Mouse (Mus musculus): Measurements from ENCODE around the gene Pcbp4. TPM values are rescaled to one million over a fixed set of nuclear protein-coding genes. Genes with fewer than 3 reads are reported as not detected.
"Not testable (repeated sequence)": the region's sequence is repeated elsewhere in the genome, so short reads cannot be mapped to it uniquely, and the experiment has no call there.

Gene Pcbp4
- polyA plus RNA-seq, 1 experiment = 33.5 TPM

GRCm38 (mm10) chr9:106485076-106485475, 32.0 kb downstream of the Pcbp4 start:
- TF ChIP-seq GATA1 (IDR thresholded peaks at IDR 0.05; ENCODE audit: borderline replicate concordance, low read length) = no peak
- TF ChIP-seq FLI1 (IDR thresholded peaks at IDR 0.05; ENCODE audit: low read length) = no peak
- H3K4me1 ChIP-seq = peaks cover 14% of the 10 kb centered on the region
- H3K9me3 ChIP-seq = no peaks in the 10 kb centered on the region
- H3K27me3 ChIP-seq (replicated peaks) = no peaks in the 10 kb centered on the region
- H3K36me3 ChIP-seq (replicated peaks; ENCODE audit: low read length) = peaks cover 64% of the 10 kb centered on the region
- no peak overlapping the region for H3K4me3 ChIP-seq (replicated peaks)

GRCm38 (mm10) chr9:106487602-106488001, 34.5 kb downstream of the Pcbp4 start:
- H3K36me3 ChIP-seq (replicated peaks; ENCODE audit: low read length) = peaks cover 46% of the 10 kb centered on the region
- not testable (repeated sequence) for H3K4me3 ChIP-seq (replicated peaks); H3K4me1 ChIP-seq; H3K9me3 ChIP-seq; H3K27me3 ChIP-seq (replicated peaks)

- H3K36me3 ChIP-seq (replicated peaks; ENCODE audit: low read length) = no peaks in the 10 kb centered on the region
Measured at GRCm38 (mm10) chr9:106499667-106500066, 46.6 kb downstream of the Pcbp4 start, which contains the start of gene Iqcf1. Gene Iqcf1 (plus strand): TSS chr9:106499967.

GRCm38 (mm10) chr9:106501846-106502245, 48.8 kb downstream of the Pcbp4 start:
- H3K9me3 ChIP-seq = peaks cover 5% of the 10 kb centered on the region
- H3K36me3 ChIP-seq (replicated peaks; ENCODE audit: low read length) = no peaks in the 10 kb centered on the region
- H3K4me1 ChIP-seq = no peaks in the 10 kb centered on the region
- peak overlapping the region; percentile 4 for H3K4me3 ChIP-seq (replicated peaks)
- TF ChIP-seq GATA1 (IDR thresholded peaks at IDR 0.05; ENCODE audit: borderline replicate concordance, low read length) (no peak), FLI1 (IDR thresholded peaks at IDR 0.05; ENCODE audit: low read length) (no peak)
- H3K27me3 ChIP-seq (replicated peaks) = peaks cover 25% of the 10 kb centered on the region

More at GRCm38 (mm10) chr9:106499667-106500066, 46.6 kb downstream of the Pcbp4 start, which contains the start of gene Iqcf1:
- H3K4me1 ChIP-seq = no peaks in the 10 kb centered on the region
- no peak for TF ChIP-seq FLI1 (IDR thresholded peaks at IDR 0.05; ENCODE audit: low read length)
- no peak for TF ChIP-seq GATA1 (IDR thresholded peaks at IDR 0.05; ENCODE audit: borderline replicate concordance, low read length)
- peaks cover 5% of the 10 kb centered on the region for H3K9me3 ChIP-seq
- peaks cover 19% of the 10 kb centered on the region for H3K27me3 ChIP-seq (replicated peaks)
- H3K4me3 ChIP-seq (replicated peaks) = peak within 1 kb of the TSS; percentile 4

- Histone ChIP-seq H3K36me3 (replicated peaks; ENCODE audit: low read length) (no peaks in the 10 kb centered on the region), H3K4me1 (no peaks in the 10 kb centered on the region), H3K9me3 (peaks cover 5% of the 10 kb centered on the region), H3K27me3 (replicated peaks) (peaks cover 30% of the 10 kb centered on the region), H3K4me3 (replicated peaks) (no peak overlapping the region)
- TF ChIP-seq FLI1 (IDR thresholded peaks at IDR 0.05; ENCODE audit: low read length) (no peak), GATA1 (IDR thresholded peaks at IDR 0.05; ENCODE audit: borderline replicate concordance, low read length) (no peak)
Measured at GRCm38 (mm10) chr9:106504246-106504645, 51.2 kb downstream of the Pcbp4 start.

GRCm38 (mm10) chr9:106509356-106509755, 56.3 kb downstream of the Pcbp4 start:
- peaks cover 12% of the 10 kb centered on the region for H3K27me3 ChIP-seq (replicated peaks)
- no peak for TF ChIP-seq GATA1 (IDR thresholded peaks at IDR 0.05; ENCODE audit: borderline replicate concordance, low read length)
- no peak for TF ChIP-seq FLI1 (IDR thresholded peaks at IDR 0.05; ENCODE audit: low read length)
- H3K4me3 ChIP-seq (replicated peaks) = no peak overlapping the region
- H3K9me3 ChIP-seq = no peaks in the 10 kb centered on the region
- no peaks in the 10 kb centered on the region for H3K36me3 ChIP-seq (replicated peaks; ENCODE audit: low read length)
- H3K4me1 ChIP-seq = peaks cover 28% of the 10 kb centered on the region

GRCm38 (mm10) chr9:106512729-106513450, 59.8 kb downstream of the Pcbp4 start:
- Histone ChIP-seq H3K9me3 (no peaks in the 10 kb centered on the region), H3K27me3 (replicated peaks) (peaks cover 6% of the 10 kb centered on the region), H3K36me3 (replicated peaks; ENCODE audit: low read length) (peaks cover 3% of the 10 kb centered on the region), H3K4me1 (peaks cover 48% of the 10 kb centered on the region), H3K4me3 (replicated peaks) (peak overlapping the region; percentile 79)
- TF ChIP-seq GATA1 (IDR thresholded peaks at IDR 0.05; ENCODE audit: borderline replicate concordance, low read length) (no peak), FLI1 (IDR thresholded peaks at IDR 0.05; ENCODE audit: low read length) (no peak)

- Histone ChIP-seq H3K4me1 (peaks cover 48% of the 10 kb centered on the region), H3K4me3 (replicated peaks) (no peak overlapping the region), H3K36me3 (replicated peaks; ENCODE audit: low read length) (peaks cover 3% of the 10 kb centered on the region), H3K27me3 (replicated peaks) (peaks cover 4% of the 10 kb centered on the region), H3K9me3 (no peaks in the 10 kb centered on the region)
- no peak for TF ChIP-seq GATA1 (IDR thresholded peaks at IDR 0.05; ENCODE audit: borderline replicate concordance, low read length)
- TF ChIP-seq FLI1 (IDR thresholded peaks at IDR 0.05; ENCODE audit: low read length) = no peak
Measured at GRCm38 (mm10) chr9:106513566-106513965, 60.5 kb downstream of the Pcbp4 start.

Other genes with a start within 250 kb of the Pcbp4 start
- gene Tlr9, start 230.7 kb upstream of the Pcbp4 start, polyA plus RNA-seq (2012; ENCODE audit: insufficient read depth, low replicate concordance) = 0.63 and 2.3 TPM in 2 replicates
- 13.1 and 14.8 TPM in 2 replicates for gene Alas1, start 204.6 kb upstream of the Pcbp4 start, polyA plus RNA-seq (2012; ENCODE audit: insufficient read depth, low replicate concordance)
- 3.5 and 6.6 TPM in 2 replicates for gene Poc1a, start 172.2 kb upstream of the Pcbp4 start, polyA plus RNA-seq (2012; ENCODE audit: insufficient read depth, low replicate concordance)
- gene Dusp7, start 84.7 kb upstream of the Pcbp4 start, polyA plus RNA-seq (2012; ENCODE audit: insufficient read depth, low replicate concordance) = 6.2 and 7.5 TPM in 2 replicates
- gene Rpl29, start 23.8 kb upstream of the Pcbp4 start, polyA plus RNA-seq (2012; ENCODE audit: insufficient read depth, low replicate concordance) = 30.4 and 41.5 TPM in 2 replicates
- 3.3 and 4.4 TPM in 2 replicates for gene Acy1, start 15.0 kb upstream of the Pcbp4 start, polyA plus RNA-seq (2012; ENCODE audit: insufficient read depth, low replicate concordance)
- 2.4 TPM in 1 of 2 replicates, not detected in the other for gene Abhd14b, start 5.8 kb upstream of the Pcbp4 start, polyA plus RNA-seq (2012; ENCODE audit: insufficient read depth, low replicate concordance)
- 3.3 and 10.6 TPM in 2 replicates for gene Abhd14a, start 5.6 kb upstream of the Pcbp4 start, polyA plus RNA-seq (2012; ENCODE audit: insufficient read depth, low replicate concordance)
- gene Gpr62, start 12.6 kb downstream of the Pcbp4 start, polyA plus RNA-seq (2012; ENCODE audit: insufficient read depth, low replicate concordance) = 0.39 TPM in 1 of 2 replicates, not detected in the other
- gene Rrp9, start 22.7 kb downstream of the Pcbp4 start, polyA plus RNA-seq (2012; ENCODE audit: insufficient read depth, low replicate concordance) = 198 and 662 TPM in 2 replicates
- gene Parp3, start 23.7 kb downstream of the Pcbp4 start, polyA plus RNA-seq (2012; ENCODE audit: insufficient read depth, low replicate concordance) = 2.6 and 5.6 TPM in 2 replicates
- not detected in 2 replicates for gene Iqcf1, start 46.7 kb downstream of the Pcbp4 start, polyA plus RNA-seq (2012; ENCODE audit: insufficient read depth, low replicate concordance)
- not detected in 2 replicates for gene Iqcf5, start 61.3 kb downstream of the Pcbp4 start, polyA plus RNA-seq (2012; ENCODE audit: insufficient read depth, low replicate concordance)
- gene Iqcf3, start 108.3 kb downstream of the Pcbp4 start, polyA plus RNA-seq (2012; ENCODE audit: insufficient read depth, low replicate concordance) = not detected in 2 replicates
- not detected in 2 replicates for gene Iqcf4, start 117.7 kb downstream of the Pcbp4 start, polyA plus RNA-seq (2012; ENCODE audit: insufficient read depth, low replicate concordance)
- not detected in 2 replicates for gene Iqcf6, start 173.3 kb downstream of the Pcbp4 start, polyA plus RNA-seq (2012; ENCODE audit: insufficient read depth, low replicate concordance)
- gene Grm2, start 202.8 kb downstream of the Pcbp4 start, polyA plus RNA-seq (2012; ENCODE audit: insufficient read depth, low replicate concordance) = not detected in 2 replicates
- 87.2 and 196 TPM in 2 replicates for gene Tex264, start 232.6 kb downstream of the Pcbp4 start, polyA plus RNA-seq (2012; ENCODE audit: insufficient read depth, low replicate concordance)

Data from megakaryocyte, embryonic 14.5 days (primary cell).